Mouse (Mus musculus): ENCODE measurements around the gene H1f0. TPM values are rescaled to one million over a fixed set of nuclear protein-coding genes. Genes with fewer than 3 reads are reported as not detected.
"Not testable (repeated sequence)": the region's sequence is repeated elsewhere in the genome, so short reads cannot be mapped to it uniquely, and the experiment has no call there.

Gene H1f0
- total RNA-seq, 4 experiments from 2014 or later, result 73.6 to 88.0 (median 81.8) TPM

GRCm38 (mm10) chr15:79003079-79003478, 25.2 kb upstream of the H1f0 start:
- DNase-seq (ENCODE audit: low spot score in 2 of 2), result no peak

DNA sequence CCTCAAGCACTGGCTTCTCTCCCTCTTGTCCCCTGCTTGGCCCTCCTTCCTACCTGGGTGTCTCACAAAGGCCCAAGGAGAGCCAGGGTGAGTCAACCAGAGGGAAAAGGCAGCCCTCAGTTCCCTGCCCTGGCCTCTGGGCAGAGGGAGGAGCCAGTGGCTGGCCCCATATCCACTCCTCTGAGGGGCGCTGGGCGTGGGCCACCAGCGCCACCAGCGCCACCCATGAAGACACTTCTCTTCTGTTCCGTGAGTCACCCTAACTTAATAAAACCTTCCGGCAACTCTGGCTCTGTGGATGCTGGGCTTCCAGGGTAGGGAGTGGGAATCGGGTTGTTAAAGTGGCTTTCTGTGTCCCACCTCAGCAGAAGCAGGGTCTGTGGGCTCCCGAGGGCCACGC, 22.7 kb upstream of the H1f0 start:
- DNase-seq (ENCODE audit: low spot score in 2 of 2), result no peak

DNA sequence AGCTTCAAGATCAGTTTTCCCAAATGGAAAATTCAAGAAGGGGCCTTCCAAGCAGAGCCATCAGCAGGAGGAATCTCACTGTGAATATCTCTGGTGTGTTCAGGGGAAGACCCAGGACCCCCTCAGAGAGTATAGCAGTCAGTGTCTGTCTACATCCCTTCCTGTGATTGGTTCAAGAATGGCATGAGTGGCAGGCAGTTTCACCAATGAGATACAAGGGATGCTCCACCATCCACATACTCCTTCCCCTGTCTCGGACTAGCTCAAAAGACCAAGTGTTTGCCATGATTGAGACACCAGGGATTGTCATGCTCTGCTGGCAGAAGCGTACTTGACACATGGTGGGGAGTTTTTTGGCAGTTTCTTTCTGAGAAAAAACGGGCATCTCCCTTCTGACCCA, 21.6 kb upstream of the H1f0 start:
- DNase-seq (ENCODE audit: low spot score in 2 of 2), result no peak

DNA sequence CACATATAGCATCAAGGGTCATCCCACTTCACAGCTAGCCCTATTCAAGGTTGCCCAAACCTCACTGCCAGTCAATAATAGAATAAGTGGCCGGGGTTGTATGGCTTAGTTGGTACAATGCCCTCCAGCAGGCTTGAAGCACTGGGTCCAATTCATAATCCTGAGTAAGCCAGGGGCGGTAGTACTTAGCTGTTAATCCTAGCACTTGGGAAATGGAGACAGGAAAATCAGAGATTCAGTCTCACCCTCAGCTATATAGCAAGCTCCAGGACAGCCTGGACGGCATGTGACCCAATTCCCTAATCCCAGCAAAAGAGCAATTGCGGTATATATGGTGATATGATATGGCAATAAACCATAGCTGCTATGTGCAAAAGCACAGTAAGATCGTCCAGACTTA, 21.2 kb upstream of the H1f0 start:
- DNase-seq (ENCODE audit: low spot score in 2 of 2), result no peak

DNA sequence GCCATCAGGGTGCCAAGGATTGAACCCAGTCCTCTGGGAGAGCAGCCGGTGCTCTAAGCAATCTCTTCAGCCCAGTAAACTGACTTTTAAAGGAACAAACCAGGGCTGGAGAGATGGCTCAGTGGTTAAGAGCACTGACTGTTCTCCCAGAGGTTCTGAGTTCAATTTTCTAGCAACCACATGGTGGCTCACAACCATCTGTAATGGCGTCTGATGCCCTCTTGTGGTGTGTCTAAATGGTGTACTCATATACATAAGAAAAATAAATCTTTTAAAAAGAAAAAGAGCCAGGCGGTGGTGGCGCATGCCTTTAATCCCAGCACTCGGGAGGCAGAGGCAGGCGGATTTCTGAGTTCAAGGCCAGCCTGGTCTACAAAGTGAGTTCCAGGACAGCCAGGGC, 20.4 kb upstream of the H1f0 start:
- not testable (repeated sequence) for DNase-seq (ENCODE audit: low spot score in 2 of 2)

DNA sequence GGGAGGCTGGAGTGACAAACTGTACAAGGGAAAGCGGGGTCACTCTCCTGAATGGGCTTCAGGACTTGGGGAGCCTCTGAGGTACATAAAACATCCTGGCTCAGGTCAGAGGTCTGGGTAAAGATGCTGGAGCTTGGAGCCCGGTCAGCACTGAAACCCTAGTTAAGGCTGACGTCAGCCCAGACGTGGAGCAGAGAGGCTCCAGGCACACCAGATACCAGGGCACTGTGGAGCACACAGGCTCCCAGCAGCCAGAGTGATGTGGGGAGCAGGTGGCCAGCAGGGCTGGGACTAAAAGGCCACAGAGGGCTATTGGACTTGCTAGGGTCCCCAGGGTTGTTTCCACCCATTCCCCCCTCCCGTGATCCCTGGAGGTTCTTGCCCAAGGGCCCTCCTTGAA, 18.5 kb upstream of the H1f0 start:
- no peak for DNase-seq (ENCODE audit: low spot score in 2 of 2)

- no peak for DNase-seq (ENCODE audit: low spot score in 2 of 2)
These were observed 16.7 kb upstream of the H1f0 start for GRCm38 (mm10) chr15:79011550-79011949.

- DNase-seq (ENCODE audit: low spot score in 2 of 2), result no peak
These were observed 14.9 kb upstream of the H1f0 start for GRCm38 (mm10) chr15:79013382-79013781.

DNA sequence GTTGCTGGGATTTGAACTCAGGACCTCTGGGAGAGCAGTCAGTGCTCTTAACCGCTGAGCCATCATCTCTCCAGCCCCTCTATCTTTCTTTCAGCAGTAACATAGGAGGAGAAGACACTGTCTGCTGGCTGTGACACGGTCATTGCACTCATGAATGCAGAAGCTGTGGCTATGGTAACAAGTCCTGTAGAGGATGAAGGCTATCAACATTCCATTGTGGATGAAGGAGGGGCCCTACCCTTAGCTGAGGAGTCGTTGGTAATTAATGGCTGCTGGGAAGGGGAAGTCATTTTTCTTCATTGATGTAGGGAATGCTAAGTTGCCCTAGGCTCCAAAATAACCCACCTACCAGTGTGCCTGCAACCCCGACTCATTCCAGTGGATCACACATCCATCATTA, 10.1 kb upstream of the H1f0 start:
- DNase-seq (ENCODE audit: low spot score in 2 of 2), result no peak

DNA sequence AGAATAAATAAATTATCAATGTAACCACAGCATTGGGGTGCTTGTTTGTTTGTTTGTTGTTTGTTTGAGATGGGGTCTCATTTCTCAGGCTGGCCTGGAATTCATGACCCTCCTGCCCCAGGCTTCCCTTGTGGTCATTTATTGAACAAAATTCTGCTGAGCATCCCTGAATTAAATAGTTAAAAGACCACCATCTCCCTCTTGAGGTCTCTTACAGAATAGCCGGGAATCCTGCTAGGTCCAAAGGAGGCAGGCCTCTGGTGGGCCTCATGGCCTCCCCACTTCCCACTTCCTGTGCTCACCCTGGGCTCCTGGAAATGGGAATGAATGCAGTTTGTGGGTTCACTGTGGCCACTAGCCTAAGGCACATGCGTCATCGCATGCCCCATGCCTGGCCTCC, 9.4 kb upstream of the H1f0 start:
- no peak for DNase-seq (ENCODE audit: low spot score in 2 of 2)

GRCm38 (mm10) chr15:79022671-79023230, 5.5 kb upstream of the H1f0 start:
- DNase-seq (ENCODE audit: low spot score in 2 of 2), result no peak

- no peak for DNase-seq (ENCODE audit: low spot score in 2 of 2)
These were observed 4.9 kb upstream of the H1f0 start for GRCm38 (mm10) chr15:79023366-79023765.

- DNase-seq (ENCODE audit: low spot score in 2 of 2), result no peak
These were observed 2.5 kb upstream of the H1f0 start for GRCm38 (mm10) chr15:79025687-79026308.

- DNase-seq (ENCODE audit: low spot score in 2 of 2), result no peak
These were observed 1.5 kb upstream of the H1f0 start for GRCm38 (mm10) chr15:79026511-79027290.

DNA sequence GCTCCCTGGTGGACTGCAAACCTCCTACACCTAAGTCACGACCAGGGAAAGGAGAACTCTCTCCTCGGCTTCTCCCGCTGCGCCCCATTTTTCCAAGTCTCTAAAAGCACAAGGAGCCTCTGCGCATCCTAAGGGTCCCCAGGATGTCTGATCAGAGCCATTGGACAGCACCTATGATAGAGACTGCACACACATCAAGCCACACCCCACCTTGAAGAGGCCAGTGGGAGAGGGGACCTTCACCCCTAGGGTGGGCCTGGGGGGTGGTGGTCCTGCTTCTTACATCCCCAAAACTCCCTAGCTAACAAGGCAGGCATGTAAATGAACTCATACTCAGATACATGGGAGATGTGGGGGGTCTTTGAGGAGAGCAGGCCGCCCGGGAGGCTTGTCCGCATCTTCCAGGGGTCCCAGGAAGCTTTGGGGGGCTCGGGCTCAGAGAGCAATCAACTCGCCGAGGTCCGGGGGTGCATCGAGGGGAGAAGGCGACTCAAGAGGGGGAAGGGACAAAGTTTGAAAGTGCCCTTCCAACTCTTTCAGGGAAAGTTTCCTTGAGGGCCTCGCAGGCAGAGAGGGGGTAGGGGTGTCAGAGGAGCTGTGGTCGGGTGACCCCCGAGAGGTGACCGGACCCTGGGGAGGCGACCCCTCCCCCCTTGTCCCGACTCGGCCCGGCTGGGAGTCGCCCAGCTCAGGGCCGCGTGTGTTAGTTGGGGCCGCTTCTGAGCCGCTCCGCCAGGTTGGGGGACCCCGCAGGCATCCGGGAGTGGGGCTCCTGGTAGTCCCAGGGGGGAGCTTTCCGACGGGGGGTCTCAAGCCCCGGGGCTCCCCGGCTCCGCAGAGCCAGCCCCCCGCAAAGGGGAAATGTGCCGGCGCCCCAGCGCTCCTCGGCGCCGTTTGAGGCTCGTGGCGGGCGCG, 702 bp upstream of the H1f0 start:
- no peak for DNase-seq (ENCODE audit: low spot score in 2 of 2)

DNA sequence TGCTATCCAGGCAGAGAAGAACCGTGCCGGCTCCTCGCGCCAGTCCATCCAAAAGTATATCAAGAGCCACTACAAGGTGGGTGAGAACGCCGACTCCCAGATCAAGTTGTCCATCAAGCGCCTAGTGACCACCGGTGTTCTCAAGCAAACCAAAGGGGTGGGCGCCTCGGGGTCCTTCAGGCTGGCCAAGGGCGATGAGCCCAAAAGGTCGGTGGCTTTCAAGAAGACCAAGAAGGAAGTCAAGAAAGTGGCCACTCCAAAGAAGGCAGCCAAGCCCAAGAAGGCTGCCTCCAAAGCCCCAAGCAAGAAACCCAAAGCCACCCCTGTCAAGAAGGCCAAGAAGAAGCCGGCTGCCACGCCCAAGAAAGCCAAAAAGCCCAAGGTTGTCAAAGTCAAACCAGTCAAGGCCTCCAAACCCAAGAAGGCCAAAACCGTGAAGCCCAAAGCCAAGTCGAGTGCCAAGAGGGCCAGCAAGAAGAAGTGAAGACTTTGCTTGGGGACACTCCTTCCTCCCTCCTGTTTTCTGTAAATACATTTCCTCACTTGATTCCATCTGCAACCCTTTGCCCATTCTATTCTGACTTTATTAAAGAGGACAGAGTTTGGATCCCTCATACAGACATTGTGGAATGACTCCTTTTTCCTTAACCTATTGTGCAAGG, 704 bp downstream of the H1f0 start:
- no peak for DNase-seq (ENCODE audit: low spot score in 2 of 2)

- no peak for DNase-seq (ENCODE audit: low spot score in 2 of 2)
These were observed 1.4 kb downstream of the H1f0 start for GRCm38 (mm10) chr15:79029519-79030241.

DNA sequence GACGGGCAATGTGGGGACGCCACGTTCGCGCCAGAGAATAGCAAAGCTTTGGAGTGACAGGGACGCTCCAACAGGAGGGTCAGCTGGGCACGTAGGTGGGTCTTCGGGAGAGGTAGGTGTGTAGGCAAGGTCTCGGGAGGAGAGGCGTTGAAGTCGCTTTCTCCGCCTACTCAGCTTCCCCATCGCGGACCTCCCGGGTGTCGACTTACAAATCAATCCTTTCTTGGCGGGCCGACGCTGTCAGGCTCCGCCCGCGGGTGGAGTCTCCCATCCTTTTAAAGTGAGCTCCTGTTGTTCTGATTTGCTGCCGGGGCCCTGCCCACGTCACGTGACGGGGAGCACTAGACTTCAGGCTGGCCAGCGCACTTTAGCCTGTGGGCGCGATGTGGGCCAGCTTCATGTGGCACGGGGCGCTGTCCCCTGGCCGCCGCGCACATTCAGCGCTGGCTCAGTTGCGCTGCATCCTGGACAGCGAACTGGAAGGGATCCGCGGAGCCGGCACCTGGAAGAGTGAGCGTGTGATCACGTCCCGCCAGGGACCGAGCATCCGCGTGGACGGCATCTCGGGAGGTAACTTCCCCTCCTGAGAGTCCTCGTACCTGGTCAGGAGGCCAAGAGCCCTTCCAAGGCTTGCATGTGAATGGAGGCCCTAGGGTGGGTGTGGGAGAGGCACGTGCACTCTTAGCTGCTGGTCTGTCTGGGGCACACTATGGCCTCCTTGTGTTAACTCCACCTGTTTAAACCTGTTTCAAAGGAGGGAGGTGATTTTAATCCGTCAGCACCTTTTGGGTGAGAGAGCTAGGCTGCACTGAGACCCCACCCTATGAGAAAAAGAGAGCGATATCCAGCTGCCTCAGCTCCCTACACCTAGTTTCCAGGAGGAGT, 2.5 kb downstream of the H1f0 start:
- peak; percentile 86 to 88 for DNase-seq (ENCODE audit: low spot score in 2 of 2)

GRCm38 (mm10) chr15:79031908-79032307, 3.7 kb downstream of the H1f0 start:
- DNase-seq (ENCODE audit: low spot score in 2 of 2), result not testable (repeated sequence)

Measured in layer of hippocampus, adult 8-10 months (tissue).